Mouse (Mus musculus) activated CD4-positive, CD25-positive, alpha-beta regulatory T cell (primary cell): Measurements from ENCODE around the gene Bag1. TPM values are rescaled to one million over a fixed set of nuclear protein-coding genes. Genes with fewer than 3 reads are reported as not detected.

Experiments used
- polyA plus RNA-seq, 2 experiments: library from polyadenylated mRNA; unstranded; fragments of 100-300 nt; shearing (Covaris generic); gene quantifications; one replicate each; pipeline ENCODE4 v1.2.1; 2017

The Bag1 gene
- polyA plus RNA-seq, result 100 to 1,000 TPM; 233 to 240 TPM

GRCm38 (mm10) chr4:40948160-40948708 lies at the start of gene Bag1, which contains the start of gene Chmp5:
TSS of gene Bag1 (minus strand) at chr4:40948294.
TSS of gene Chmp5 (plus strand) at chr4:40948407.

GRCm38 (mm10) chr4:40970842-40971701 lies 23.0 kb upstream of the Bag1 start, which contains the start of gene Nfx1:
TSS of gene Nfx1 (plus strand) at chr4:40970906.

DNA sequence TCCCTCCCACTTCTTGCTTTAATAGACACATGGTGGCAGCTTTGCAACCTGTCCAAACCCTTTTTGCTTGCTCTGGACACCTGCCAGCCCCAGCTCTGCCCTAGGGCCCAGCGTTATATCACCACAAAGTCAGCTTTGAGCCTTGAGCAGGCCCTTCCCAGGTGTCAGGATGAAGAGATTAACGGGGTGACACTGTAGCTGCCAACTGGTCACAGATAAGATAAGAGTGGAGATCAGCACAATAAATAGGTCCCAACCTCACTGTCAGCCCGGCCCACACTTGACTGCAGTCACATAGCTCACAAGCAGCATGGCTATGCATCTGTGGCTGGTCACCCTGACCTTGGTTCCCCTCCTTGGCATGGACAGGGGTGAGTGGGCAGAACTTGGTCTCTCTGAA lies 28.3 kb downstream of the Bag1 start, which contains the start of gene Spink4:
Spink4 (plus strand) TSS at position 268 of the 400 bp plus-strand sequence.

Other genes with a start within 250 kb of the Bag1 start
- gene Aptx, start 245.1 kb downstream of the Bag1 start, polyA plus RNA-seq, result 10 to 100 TPM; 24.4 to 36.6 TPM
- 100 to 1,000 TPM; 229 to 245 TPM for gene Dnaja1, start 226.1 kb downstream of the Bag1 start, polyA plus RNA-seq
- gene Smu1, start 190.4 kb downstream of the Bag1 start, polyA plus RNA-seq, result 100 to 1,000 TPM; 112 to 134 TPM
- 10 to 100 TPM; 66.2 to 73.3 TPM for gene B4galt1, start 94.3 kb downstream of the Bag1 start, polyA plus RNA-seq
- not detected for gene Spink4, start 28.2 kb downstream of the Bag1 start, polyA plus RNA-seq
- 10 to 100 TPM; 79.6 to 96.4 TPM for gene Chmp5, start 113 bp upstream of the Bag1 start, polyA plus RNA-seq
- gene Nfx1, start 22.6 kb upstream of the Bag1 start, polyA plus RNA-seq, result 100 to 1,000 TPM in 1 of 2 experiments, 10 to 100 TPM in 1; 88.4 to 108 TPM
- not detected for gene Aqp7, start 99.8 kb upstream of the Bag1 start, polyA plus RNA-seq
- 10 to 100 TPM; 20.3 to 24.3 TPM for gene Aqp3, start 149.9 kb upstream of the Bag1 start, polyA plus RNA-seq
- gene Nol6, start 176.2 kb upstream of the Bag1 start, polyA plus RNA-seq, result 10 to 100 TPM; 25.0 to 34.9 TPM
- 100 to 1,000 TPM; 147 to 160 TPM for gene Ube2r2, start 187.4 kb upstream of the Bag1 start, polyA plus RNA-seq